Mouse (Mus musculus) T-helper 17 cell (primary cell): Measurements from ENCODE around the gene Nrsn2.
"Not testable (repeated sequence)": the region's sequence is repeated elsewhere in the genome, so short reads cannot be mapped to it uniquely, and the experiment has no call there.

Experiments
- in situ Hi-C, 2 experiments: fragments of 300-600 bp; cut with MboI, MseI; formaldehyde crosslinking; loops; 1 replicate in 1 of 2; 2 replicates in 1 of 2; pipeline ENCODE4 v1.15.1; 2025; ENCODE audit warnings: high pct_unique_total_duplicates in 2 of 2

The Nrsn2 gene

GRCm38 (mm10) chr2:152393225-152394017 lies 17.0 kb upstream of the Nrsn2 start:
- in situ Hi-C loops = loop anchor here in 1 of 2 experiments (5.0 kb wide), 1 partner anchor 54 kb away; no protein-coding TSS in a partner anchor

- in situ Hi-C loops = loop anchor here in 1 of 2 experiments (5.0 kb wide), 1 partner anchor 55 kb away; no protein-coding TSS in a partner anchor
Observed at GRCm38 (mm10) chr2:152392786-152393185, 16.3 kb upstream of the Nrsn2 start.

- in situ Hi-C loops = loop anchor here in 1 of 2 experiments (5.0 kb wide), 1 partner anchor 98 kb away; no protein-coding TSS in a partner anchor
Observed at GRCm38 (mm10) chr2:152384191-152384590, 7.8 kb upstream of the Nrsn2 start.

- in situ Hi-C loops = loop anchor here in 1 of 2 experiments (10.0 kb wide), 1 partner anchor 351 kb away; no protein-coding TSS in a partner anchor
Observed at GRCm38 (mm10) chr2:152375652-152376344, 640 bp downstream of the Nrsn2 start.

GRCm38 (mm10) chr2:152373547-152373946 lies 2.9 kb downstream of the Nrsn2 start:
- in situ Hi-C loops = loop anchor here in 1 of 2 experiments (10.0 kb wide), 1 partner anchor 349 kb away; no protein-coding TSS in a partner anchor

- in situ Hi-C loops = loop anchor here in 1 of 2 experiments (10.0 kb wide), 1 partner anchor 348 kb away; no protein-coding TSS in a partner anchor
Observed at GRCm38 (mm10) chr2:152372661-152373060, 3.8 kb downstream of the Nrsn2 start.

GRCm38 (mm10) chr2:152372104-152372503 lies 4.3 kb downstream of the Nrsn2 start:
- in situ Hi-C loops = loop anchor here in 1 of 2 experiments (10.0 kb wide), 1 partner anchor 347 kb away; no protein-coding TSS in a partner anchor

GRCm38 (mm10) chr2:152368532-152369140 lies 7.8 kb downstream of the Nrsn2 start:
- in situ Hi-C loops = loop anchor here (10.0 kb wide), 4 partner anchors 254 to 494 kb away; partner anchors contain the start of gene Srxn1 (in 1 of the 2)

GRCm38 (mm10) chr2:152367917-152368316 lies 8.5 kb downstream of the Nrsn2 start:
- in situ Hi-C loops = loop anchor here (10.0 kb wide), 4 partner anchors 253 to 493 kb away; partner anchors contain the start of gene Srxn1 (in 1 of the 2)

GRCm38 (mm10) chr2:152363245-152364147 lies 12.9 kb downstream of the Nrsn2 start:
- in situ Hi-C loops = loop anchor here (10.0 kb wide), 4 partner anchors 249 to 489 kb away; partner anchors contain the start of gene Srxn1 (in 1 of the 2)

- in situ Hi-C loops = loop anchor here (10.0 kb wide), 4 partner anchors 246 to 486 kb away; partner anchors contain the start of gene Srxn1 (in 1 of the 2)
Observed at GRCm38 (mm10) chr2:152361193-152361592, 15.2 kb downstream of the Nrsn2 start.

GRCm38 (mm10) chr2:152360271-152360775 lies 16.1 kb downstream of the Nrsn2 start:
- in situ Hi-C loops = loop anchor here (10.0 kb wide), 4 partner anchors 246 to 486 kb away; partner anchors contain the start of gene Srxn1 (in 1 of the 2)

GRCm38 (mm10) chr2:152359616-152360015 lies 16.8 kb downstream of the Nrsn2 start:
- in situ Hi-C loops = loop anchor here (10.0 kb wide), 4 partner anchors 245 to 485 kb away; partner anchors contain the start of gene Srxn1 (in 1 of the 2)

- in situ Hi-C loops = not testable (repeated sequence)
Observed at GRCm38 (mm10) chr2:152358977-152359376, 17.5 kb downstream of the Nrsn2 start.

- in situ Hi-C loops = no loop called here
Observed at GRCm38 (mm10) chr2:152357254-152357653, 19.2 kb downstream of the Nrsn2 start.

- in situ Hi-C loops = no loop called here
Observed at GRCm38 (mm10) chr2:152349842-152350540, 26.4 kb downstream of the Nrsn2 start.

GRCm38 (mm10) chr2:152349205-152349604 lies 27.2 kb downstream of the Nrsn2 start:
- in situ Hi-C loops = no loop called here

- in situ Hi-C loops = no loop called here
Observed at GRCm38 (mm10) chr2:152347722-152348121, 28.7 kb downstream of the Nrsn2 start.
